Mouse (Mus musculus) thymus, adult 2 months (tissue): Measurements from ENCODE around the gene Gm14819.
"Not testable (repeated sequence)": the region's sequence is repeated elsewhere in the genome, so short reads cannot be mapped to it uniquely, and the experiment has no call there.

Experiments
- CTCF ChIP-seq: fragments of 200-500 bp; IDR thresholded peaks from 2 replicates; pipeline ENCODE4 v1.5.1; 2012; ENCODE audit warnings: mild to moderate bottlenecking, control low read depth, low read length, moderate library complexity, borderline replicate concordance; ENCODE audit not compliant: control insufficient read depth, poor library complexity, insufficient read depth; ENCODE audit errors: extremely low read depth
- POLR2A ChIP-seq: fragments of 200-500 bp; IDR thresholded peaks from 2 replicates; pipeline ENCODE4 v1.6.1; 2012; ENCODE audit warnings: mild to moderate bottlenecking, low read length, control low read depth, moderate library complexity; ENCODE audit not compliant: control insufficient read depth, poor library complexity, insufficient read depth; ENCODE audit errors: extremely low read depth

DNA sequence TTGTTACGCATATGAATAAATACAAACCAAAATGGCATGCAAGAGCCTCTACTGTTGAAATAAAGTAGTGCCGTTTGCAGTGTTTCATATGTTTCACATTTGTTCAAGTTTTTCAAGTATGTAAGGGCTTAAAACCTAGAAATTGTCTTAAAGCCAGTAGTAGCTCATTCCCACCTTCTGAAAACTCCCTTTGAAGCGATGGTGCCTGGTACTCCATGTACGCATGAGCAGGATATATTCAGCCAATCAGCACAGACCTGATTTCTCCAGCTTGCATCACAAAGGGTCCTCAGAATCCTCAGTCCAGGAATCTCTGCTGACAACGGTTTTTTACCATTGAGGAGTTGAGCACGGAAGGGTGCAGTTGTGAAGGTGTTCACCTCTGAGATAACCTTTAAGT, at the start of gene Gm14819:
- TF ChIP-seq POLR2A, CTCF: not testable (repeated sequence)
